Mouse (Mus musculus) forebrain, embryonic 12.5 days (tissue): Measurements from ENCODE around the gene Ppp1r13b. TPM values are rescaled to one million over a fixed set of nuclear protein-coding genes. Genes with fewer than 3 reads are reported as not detected.

Source experiments
- ATAC-seq: fragments of 200-750 bp; cut with Nextera tagmentation; 2 replicates; pipeline ENCODE4 v1.8.0; 2017; ENCODE audit warnings: moderate TSS enrichment; ENCODE audit not compliant: low FRiP score
- H3K27ac ChIP-seq: fragments of 300-500 bp; sonication (generic); 2 replicates; pipeline ENCODE4 v1.5.1; 2016; ENCODE audit warnings: mild to moderate bottlenecking
- H3K27me3 ChIP-seq: fragments of 300-500 bp; sonication (generic); 2 replicates; pipeline ENCODE4 v1.6.1; 2016; ENCODE audit warnings: mild to moderate bottlenecking
- H3K36me3 ChIP-seq: fragments of 300-500 bp; sonication (generic); replicated peaks from 2 replicates; pipeline ENCODE4 v1.6.1; 2016; ENCODE audit warnings: mild to moderate bottlenecking
- H3K4me1 ChIP-seq: fragments of 300-500 bp; sonication (generic); 2 replicates; pipeline ENCODE4 v1.6.1; 2016
- H3K4me2 ChIP-seq: fragments of 300-500 bp; sonication (generic); 2 replicates; pipeline ENCODE4 v1.6.1; 2016; ENCODE audit warnings: mild to moderate bottlenecking, moderate library complexity
- H3K4me3 ChIP-seq: fragments of 300-500 bp; sonication (generic); replicated peaks from 2 replicates; pipeline ENCODE4 v1.5.1; 2016; ENCODE audit warnings: mild to moderate bottlenecking
- H3K9ac ChIP-seq: fragments of 300-500 bp; sonication (generic); 2 replicates; pipeline ENCODE4 v1.6.1; 2016; ENCODE audit warnings: mild to moderate bottlenecking
- H3K9me3 ChIP-seq: fragments of 300-500 bp; sonication (generic); 2 replicates; pipeline ENCODE4 v1.6.1; 2016
- WGBS: fragments of 180-500 bp; shearing (Covaris S2); methylation state at CpG from one replicate; pipeline ENCODE4 v1.1.7; 2016; 5-methylcytosine and 5-hydroxymethylcytosine counted together
- polyA plus RNA-seq: library from polyadenylated mRNA; unstranded; fragments of >200 nt; fragmentation: Nextera tagmentation; extraction: Ambion mirVana; gene quantifications from 2 replicates; pipeline ENCODE4 v1.2.1, GENCODE M21; 2016

The Ppp1r13b gene
- polyA plus RNA-seq, 1 experiment from 2014 or later: 9.5 TPM

DNA sequence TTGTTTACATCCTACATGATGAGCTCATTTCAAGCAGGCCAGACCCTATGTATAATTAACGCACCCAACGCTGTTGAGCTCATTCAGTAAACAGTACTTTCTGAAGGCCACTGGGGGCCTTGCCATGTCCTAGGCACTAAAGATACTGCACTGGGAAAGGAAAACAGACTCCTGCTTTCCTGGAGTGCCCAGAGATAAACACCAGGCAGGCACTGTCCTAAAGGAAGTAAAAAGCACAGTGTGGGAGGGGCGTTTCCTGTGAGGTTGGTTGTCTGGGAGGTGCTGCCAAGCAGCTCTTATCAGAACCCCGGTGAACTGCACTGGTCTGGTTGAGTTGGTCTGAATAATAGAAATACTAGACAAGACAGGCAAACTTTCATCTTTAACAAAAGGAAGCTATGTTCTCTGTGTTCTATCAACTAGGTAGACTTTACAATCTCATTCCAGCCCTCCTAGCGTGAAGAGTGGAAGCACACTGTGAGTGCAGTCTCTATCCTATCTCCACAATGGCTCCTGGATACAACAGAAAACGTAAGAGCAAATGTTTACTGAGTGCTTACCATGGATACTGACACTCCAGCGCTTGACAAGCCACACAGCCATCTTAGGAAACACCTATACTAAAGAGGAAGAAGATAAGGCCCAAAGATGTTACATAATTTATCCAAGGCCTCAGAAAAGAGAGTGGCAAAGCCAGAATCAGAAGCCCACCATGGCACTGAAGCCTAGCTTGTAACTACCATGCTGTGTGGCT is 10.8 kb downstream of the Ppp1r13b start:
- H3K27me3 ChIP-seq: 0 out of 2 replicates have a peak, but pooled peaks cover 3% of the 10 kb centered on the region
- no peak overlapping the region for H3K4me2 ChIP-seq
- H3K9me3 ChIP-seq: no peaks in the 10 kb centered on the region
- no peaks in the 10 kb centered on the region for H3K36me3 ChIP-seq
- no peak overlapping the region for H3K4me3 ChIP-seq
- H3K27ac ChIP-seq: no peak overlapping the region
- H3K4me1 ChIP-seq: 0 out of 2 replicates have a peak, but pooled peaks cover 5% of the 10 kb centered on the region
- ATAC-seq: no peak
- H3K9ac ChIP-seq: no peak overlapping the region
- 68% methylated on average over 7 of the region's 7 CpGs for WGBS

DNA sequence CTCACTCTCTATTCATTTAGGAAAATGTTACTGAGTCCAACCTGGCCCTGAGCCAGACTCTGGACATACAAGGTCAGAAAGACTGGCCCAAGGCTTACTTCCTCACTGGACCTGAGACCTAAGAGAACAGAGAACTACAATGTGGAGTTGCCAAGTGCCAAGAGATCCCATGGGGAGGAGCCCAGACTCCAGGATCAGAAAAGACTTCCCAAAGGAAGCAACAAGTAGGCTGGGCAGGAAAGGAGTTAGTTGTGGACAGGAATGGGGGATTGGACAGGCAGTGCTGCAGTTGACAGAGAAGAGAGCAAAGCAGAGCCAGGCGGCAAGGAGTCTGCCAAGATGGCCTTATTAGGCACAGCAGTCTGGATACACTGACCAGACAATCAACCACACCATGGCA is 13.8 kb downstream of the Ppp1r13b start:
- H3K36me3 ChIP-seq: no peaks in the 10 kb centered on the region
- no peak overlapping the region for H3K27ac ChIP-seq
- no peak overlapping the region for H3K4me3 ChIP-seq
- 0 out of 2 replicates have a peak, but pooled peaks cover 3% of the 10 kb centered on the region for H3K27me3 ChIP-seq
- ATAC-seq: no peak
- WGBS: 59% methylated on average over 1 of the region's 1 CpGs
- H3K4me1 ChIP-seq: no peaks in the 10 kb centered on the region
- no peak overlapping the region for H3K4me2 ChIP-seq
- H3K9ac ChIP-seq: no peak overlapping the region
- no peaks in the 10 kb centered on the region for H3K9me3 ChIP-seq

DNA sequence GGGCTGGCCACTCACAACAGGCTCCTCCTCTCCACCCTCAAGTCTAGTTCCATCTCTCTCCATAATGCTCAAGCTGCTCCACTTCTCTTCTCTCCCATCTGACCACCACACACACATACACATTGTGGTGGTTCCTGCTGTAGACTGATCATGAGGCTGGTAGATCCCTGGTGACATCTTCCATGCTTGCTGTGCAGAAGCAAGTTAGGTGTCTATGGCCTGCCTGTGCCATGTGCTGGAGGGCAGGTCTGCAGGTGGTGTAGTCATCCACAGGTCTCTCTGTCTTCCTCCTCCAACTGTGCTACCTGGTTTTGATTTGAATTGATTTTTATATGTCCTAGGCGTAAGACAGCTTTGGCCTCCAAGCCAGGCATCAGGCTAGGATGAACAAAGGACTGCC is 14.9 kb downstream of the Ppp1r13b start:
- H3K4me3 ChIP-seq: no peak overlapping the region
- 92% methylated on average over 1 of the region's 1 CpGs for WGBS
- no peaks in the 10 kb centered on the region for H3K9me3 ChIP-seq
- H3K27ac ChIP-seq: no peak overlapping the region
- no peak overlapping the region for H3K9ac ChIP-seq
- H3K27me3 ChIP-seq: 0 out of 2 replicates have a peak, but pooled peaks cover under 1% of the 10 kb centered on the region
- H3K4me2 ChIP-seq: no peak overlapping the region
- no peaks in the 10 kb centered on the region for H3K36me3 ChIP-seq
- no peaks in the 10 kb centered on the region for H3K4me1 ChIP-seq
- ATAC-seq: no peak

DNA sequence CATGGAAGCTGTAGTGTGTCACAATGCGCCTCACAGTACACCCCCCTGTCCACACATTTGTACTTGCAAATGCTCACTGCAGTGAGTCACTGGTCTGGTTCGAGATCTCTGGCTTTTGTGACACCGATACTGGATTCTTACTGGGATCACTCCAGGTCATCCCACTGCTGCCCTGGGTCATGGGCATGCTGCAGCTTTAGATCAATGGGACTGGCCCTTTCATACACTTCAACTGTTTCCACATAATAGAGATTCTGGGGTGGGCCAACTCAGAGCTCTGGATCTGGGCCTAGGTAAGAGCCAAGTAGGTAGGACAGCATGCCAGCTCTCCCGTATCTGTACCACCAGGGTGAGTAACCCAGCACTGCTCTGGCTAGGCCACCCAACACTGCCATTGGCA is 16.1 kb downstream of the Ppp1r13b start:
- Histone ChIP-seq H3K9ac (no peak overlapping the region), H3K9me3 (no peaks in the 10 kb centered on the region), H3K27me3 (no peaks in the 10 kb centered on the region), H3K27ac (no peak overlapping the region), H3K4me2 (no peak overlapping the region), H3K4me3 (no peak overlapping the region), H3K4me1 (no peaks in the 10 kb centered on the region), H3K36me3 (no peaks in the 10 kb centered on the region)
- no peak for ATAC-seq
- WGBS: 88% methylated on average over 4 of the region's 4 CpGs

DNA sequence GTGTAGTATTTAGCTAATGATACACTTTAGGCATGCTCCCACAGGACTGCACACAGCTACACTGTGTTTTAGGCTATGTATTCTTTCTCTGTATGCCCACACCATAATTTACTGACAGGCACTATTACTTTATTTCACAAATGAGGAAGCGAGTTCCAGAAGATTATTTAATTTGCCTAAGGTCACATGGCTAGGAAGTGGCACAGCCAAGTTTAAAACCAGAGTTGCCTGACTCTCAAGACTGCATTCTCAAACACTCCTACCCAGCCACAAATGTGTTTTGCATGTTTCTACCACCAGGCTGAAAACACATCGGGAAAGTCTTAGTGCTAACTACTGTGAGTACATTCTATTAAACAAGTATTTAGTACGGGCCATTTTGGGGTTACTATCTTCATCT is 18.7 kb downstream of the Ppp1r13b start:
- no peak for ATAC-seq
- WGBS: 90% methylated on average over 3 of the region's 3 CpGs
- Histone ChIP-seq H3K9me3 (no peaks in the 10 kb centered on the region), H3K4me1 (no peaks in the 10 kb centered on the region), H3K27ac (no peak overlapping the region), H3K9ac (no peak overlapping the region), H3K27me3 (no peaks in the 10 kb centered on the region), H3K4me3 (no peak overlapping the region), H3K36me3 (no peaks in the 10 kb centered on the region), H3K4me2 (no peak overlapping the region)

DNA sequence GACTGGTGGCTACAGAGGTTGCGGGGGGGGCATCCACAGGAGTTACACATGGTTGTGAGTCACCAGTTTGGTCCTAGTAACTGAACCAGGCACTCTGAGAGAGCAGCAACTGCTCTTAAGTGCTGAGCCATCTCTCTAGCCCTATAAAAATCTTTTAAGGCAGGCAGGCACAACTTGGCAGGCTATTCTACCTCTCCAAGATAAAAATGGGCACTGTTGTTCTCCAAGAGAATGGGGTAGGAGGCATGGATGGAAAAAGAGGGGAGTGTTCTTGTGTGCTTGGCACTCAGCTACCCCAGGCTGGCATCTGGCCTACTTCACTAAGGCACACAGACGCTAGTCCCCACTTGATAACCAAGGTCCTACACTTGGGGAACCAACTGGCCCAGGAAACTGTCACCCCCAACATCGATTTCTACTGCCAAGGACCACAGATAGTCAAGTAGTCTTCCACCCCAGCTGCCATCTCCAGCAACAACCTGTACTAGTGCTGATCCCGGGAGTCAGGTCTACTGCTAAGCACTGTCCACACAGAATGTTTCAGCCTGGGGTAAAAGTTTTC is 19.5 kb downstream of the Ppp1r13b start:
- 85% methylated on average over 4 of the region's 4 CpGs for WGBS

DNA sequence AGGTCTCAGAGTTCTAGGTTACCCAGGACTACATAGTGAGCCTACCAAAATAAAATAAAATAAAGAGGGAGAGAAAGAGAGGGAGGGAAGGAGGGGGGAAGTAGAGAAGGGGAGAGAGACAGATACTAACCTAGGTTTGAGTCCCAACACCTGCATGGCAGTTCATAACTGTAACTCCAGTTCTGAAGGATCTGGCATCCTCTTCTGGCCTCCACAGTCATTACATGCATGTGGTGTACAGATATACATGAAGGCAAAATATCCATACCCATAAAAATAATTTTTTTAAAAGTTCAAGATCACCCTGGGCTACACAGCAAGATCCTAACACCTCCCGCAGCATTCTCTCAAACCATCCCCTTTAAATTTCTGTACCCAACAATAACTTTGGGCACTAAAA is 20.9 kb downstream of the Ppp1r13b start:
- H3K27ac ChIP-seq: no peak overlapping the region
- H3K9me3 ChIP-seq: no peaks in the 10 kb centered on the region
- H3K4me1 ChIP-seq: no peaks in the 10 kb centered on the region
- H3K4me3 ChIP-seq: no peak overlapping the region
- H3K36me3 ChIP-seq: no peaks in the 10 kb centered on the region
- 97% methylated on average over 1 of the region's 1 CpGs for WGBS
- no peaks in the 10 kb centered on the region for H3K27me3 ChIP-seq
- H3K9ac ChIP-seq: no peak overlapping the region
- no peak for ATAC-seq
- no peak overlapping the region for H3K4me2 ChIP-seq

More for the DNA sequence above, 19.5 kb downstream of the Ppp1r13b start:
- H3K9ac ChIP-seq: no peak overlapping the region
- H3K4me2 ChIP-seq: no peak overlapping the region
- H3K27ac ChIP-seq: no peak overlapping the region
- H3K36me3 ChIP-seq: no peaks in the 10 kb centered on the region
- no peak for ATAC-seq
- no peaks in the 10 kb centered on the region for H3K27me3 ChIP-seq
- no peak overlapping the region for H3K4me3 ChIP-seq
- no peaks in the 10 kb centered on the region for H3K4me1 ChIP-seq
- H3K9me3 ChIP-seq: no peaks in the 10 kb centered on the region

DNA sequence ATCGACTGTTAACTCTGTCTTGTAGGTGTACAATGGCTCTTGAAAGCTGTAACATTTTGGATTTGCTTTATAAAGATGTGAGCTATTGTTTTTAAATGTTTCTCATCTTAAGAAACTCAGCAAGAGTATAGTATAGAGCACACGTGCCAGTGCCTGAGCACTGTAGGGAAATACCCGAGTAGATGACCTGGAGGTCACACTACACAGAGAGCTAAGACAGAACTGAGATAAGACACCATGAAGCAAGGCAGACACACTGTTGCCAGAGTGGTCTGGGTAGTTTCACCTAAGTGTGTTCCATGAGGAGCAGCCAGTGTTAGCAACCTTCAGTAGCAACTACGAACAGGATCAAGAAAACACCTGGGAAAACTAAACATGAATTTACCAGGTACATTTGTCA is 25.1 kb downstream of the Ppp1r13b start:
- Histone ChIP-seq H3K4me3 (no peak overlapping the region), H3K9me3 (no peaks in the 10 kb centered on the region), H3K4me2 (no peak overlapping the region), H3K27me3 (no peaks in the 10 kb centered on the region), H3K4me1 (no peaks in the 10 kb centered on the region), H3K9ac (no peak overlapping the region), H3K27ac (no peak overlapping the region), H3K36me3 (no peaks in the 10 kb centered on the region)
- 78% methylated on average over 4 of the region's 4 CpGs for WGBS
- no peak for ATAC-seq

DNA sequence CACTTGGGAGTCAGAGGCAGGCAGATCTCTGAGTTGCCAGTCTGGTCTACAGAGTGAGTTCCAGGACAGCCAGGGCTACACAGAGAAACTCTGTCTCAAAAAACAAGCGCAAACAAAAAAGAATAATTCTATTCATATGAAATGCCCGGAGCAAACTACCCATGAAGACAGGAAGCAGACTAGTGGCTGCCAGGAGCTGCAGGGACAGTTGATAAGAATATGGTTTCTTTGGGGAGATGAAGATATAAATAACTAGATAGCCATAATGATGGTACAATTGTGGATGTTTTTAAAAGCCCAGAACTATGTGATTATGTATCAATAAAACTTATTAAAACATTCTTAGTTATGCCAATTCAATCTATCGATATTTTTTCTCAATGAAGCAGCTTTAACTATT is 25.9 kb downstream of the Ppp1r13b start:
- no peak overlapping the region for H3K27ac ChIP-seq
- H3K9me3 ChIP-seq: no peaks in the 10 kb centered on the region
- WGBS: 87% methylated on average over 3 of the region's 3 CpGs
- no peak overlapping the region for H3K4me2 ChIP-seq
- H3K4me3 ChIP-seq: no peak overlapping the region
- H3K27me3 ChIP-seq: no peaks in the 10 kb centered on the region
- H3K9ac ChIP-seq: no peak overlapping the region
- H3K36me3 ChIP-seq: no peaks in the 10 kb centered on the region
- no peaks in the 10 kb centered on the region for H3K4me1 ChIP-seq
- ATAC-seq: no peak

DNA sequence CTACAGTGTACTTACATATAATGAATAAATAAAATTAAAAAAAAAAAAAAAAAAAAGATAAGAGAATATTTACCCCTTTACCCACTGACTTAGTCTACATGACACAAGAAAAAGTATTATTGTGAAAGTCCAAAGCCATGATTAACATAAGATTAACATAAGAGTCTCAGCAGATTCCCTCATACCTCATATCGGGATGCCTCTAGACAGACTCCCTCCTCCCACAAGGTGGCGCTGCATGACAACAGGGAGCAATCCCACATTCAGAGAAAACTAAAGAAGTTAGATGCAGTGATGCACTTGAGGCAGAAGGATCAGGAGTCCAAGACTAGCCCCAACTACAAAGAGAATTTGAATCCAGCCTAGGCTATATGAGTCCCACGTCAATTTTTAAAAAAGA is 29.7 kb downstream of the Ppp1r13b start:
- 12% methylated on average over 3 of the region's 3 CpGs for WGBS
- Histone ChIP-seq H3K27me3 (no peaks in the 10 kb centered on the region), H3K4me3 (no peak overlapping the region), H3K4me2 (no peak overlapping the region), H3K36me3 (no peaks in the 10 kb centered on the region), H3K9me3 (no peaks in the 10 kb centered on the region), H3K9ac (no peak overlapping the region), H3K27ac (no peak overlapping the region), H3K4me1 (no peaks in the 10 kb centered on the region)
- peak; percentile 71 for ATAC-seq

DNA sequence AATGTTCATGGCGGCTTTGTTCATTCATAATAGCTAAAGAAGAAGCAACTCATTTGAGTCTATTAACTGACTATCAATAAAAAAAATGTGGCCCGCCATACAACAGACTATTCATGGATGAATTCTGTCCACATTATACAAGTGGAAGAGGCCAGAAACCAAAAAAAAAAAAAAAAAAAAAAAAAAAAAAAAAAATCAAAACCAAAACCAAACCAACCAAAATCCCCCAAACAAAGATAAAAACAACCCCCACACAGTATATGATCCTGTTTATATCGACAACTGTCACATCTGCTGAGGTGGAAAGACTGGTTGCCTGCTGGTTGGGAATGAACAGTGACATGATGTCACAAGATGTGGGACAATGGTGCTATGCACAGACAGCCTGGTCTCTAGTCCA is 32.4 kb downstream of the Ppp1r13b start:
- WGBS: 84% methylated on average over 3 of the region's 3 CpGs
- no peak overlapping the region for H3K9ac ChIP-seq
- no peak overlapping the region for H3K4me3 ChIP-seq
- no peaks in the 10 kb centered on the region for H3K4me1 ChIP-seq
- no peak overlapping the region for H3K27ac ChIP-seq
- ATAC-seq: no peak
- H3K27me3 ChIP-seq: no peaks in the 10 kb centered on the region
- no peaks in the 10 kb centered on the region for H3K36me3 ChIP-seq
- no peaks in the 10 kb centered on the region for H3K9me3 ChIP-seq
- no peak overlapping the region for H3K4me2 ChIP-seq

DNA sequence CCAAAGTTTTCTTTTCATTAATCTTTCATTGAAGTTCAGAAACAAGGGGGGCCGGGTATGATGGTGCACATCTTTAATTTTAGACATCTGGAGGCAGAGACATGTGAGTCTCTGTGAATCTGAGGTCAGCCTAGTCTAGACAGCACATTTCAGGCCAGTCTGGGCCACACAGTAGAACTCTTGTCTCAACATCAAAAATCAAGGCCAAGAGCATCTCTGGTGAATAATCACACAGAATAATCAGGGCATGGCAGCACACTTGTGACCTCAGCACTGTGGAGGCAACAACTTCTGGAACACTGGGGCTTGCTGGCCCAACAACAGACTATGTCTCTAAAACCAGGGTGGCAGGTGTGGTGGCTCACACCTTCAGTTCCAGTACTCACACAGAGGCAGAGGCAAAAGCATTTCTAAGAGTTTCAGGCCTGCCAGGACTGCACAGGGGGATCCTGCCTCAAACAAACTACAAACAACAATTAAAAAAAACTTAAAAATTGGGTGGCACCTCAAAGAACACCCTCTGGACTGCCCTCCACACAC is 33.2 kb downstream of the Ppp1r13b start:
- ATAC-seq: no peak
- no peaks in the 10 kb centered on the region for H3K27me3 ChIP-seq
- H3K36me3 ChIP-seq: no peaks in the 10 kb centered on the region
- no peak overlapping the region for H3K4me3 ChIP-seq
- H3K4me2 ChIP-seq: no peak overlapping the region
- H3K27ac ChIP-seq: no peak overlapping the region
- no peaks in the 10 kb centered on the region for H3K4me1 ChIP-seq
- WGBS: 85% methylated on average over 1 of the region's 1 CpGs
- no peaks in the 10 kb centered on the region for H3K9me3 ChIP-seq
- H3K9ac ChIP-seq: no peak overlapping the region

DNA sequence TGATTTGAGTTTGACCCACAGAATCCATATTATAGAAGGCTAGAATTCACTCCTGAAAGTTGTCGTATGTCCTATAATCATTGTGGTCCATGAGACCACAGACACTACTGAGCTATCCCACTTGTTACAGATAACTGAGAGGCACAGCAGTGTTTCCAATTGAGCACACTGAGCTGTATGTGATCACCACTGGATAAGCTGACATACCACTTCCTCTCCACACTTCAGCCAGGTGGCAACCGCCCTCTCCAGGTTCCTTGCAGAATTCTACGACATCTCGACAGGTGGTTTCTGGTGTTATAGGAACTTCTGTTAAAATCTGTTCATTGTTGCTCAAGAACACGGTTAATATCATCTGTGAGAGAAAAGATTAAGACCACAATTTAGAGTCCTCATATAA is 35.8 kb downstream of the Ppp1r13b start:
- Histone ChIP-seq H3K4me3 (no peak overlapping the region), H3K27ac (no peak overlapping the region), H3K4me1 (no peaks in the 10 kb centered on the region), H3K9me3 (no peaks in the 10 kb centered on the region), H3K9ac (no peak overlapping the region), H3K36me3 (no peaks in the 10 kb centered on the region), H3K4me2 (no peak overlapping the region), H3K27me3 (no peaks in the 10 kb centered on the region)
- no peak for ATAC-seq
- 91% methylated on average over 5 of the region's 5 CpGs for WGBS
